Mouse (Mus musculus) neural tube, embryonic 12.5 days (tissue): ENCODE data around the gene Taok2. TPM values are rescaled to one million over a fixed set of nuclear protein-coding genes. Genes with fewer than 3 reads are reported as not detected.

Experiments used
- ATAC-seq: fragments of 200-750 bp; cut with Nextera tagmentation; 2 replicates; pipeline ENCODE4 v1.8.0; 2017; ENCODE audit warnings: low read depth, mild to moderate bottlenecking, moderate TSS enrichment, moderate library complexity; ENCODE audit not compliant: low FRiP score
- H3K27ac ChIP-seq: fragments of 300-500 bp; sonication (generic); 2 replicates; pipeline ENCODE4 v1.5.1; 2016
- H3K27me3 ChIP-seq: fragments of 300-500 bp; sonication (generic); replicated peaks from 2 replicates; pipeline ENCODE4 v1.6.1; 2016; ENCODE audit warnings: mild to moderate bottlenecking
- H3K36me3 ChIP-seq: fragments of 300-500 bp; sonication (generic); 2 replicates; pipeline ENCODE4 v1.6.1; 2016; ENCODE audit warnings: mild to moderate bottlenecking
- H3K4me1 ChIP-seq: fragments of 300-500 bp; sonication (generic); 2 replicates; pipeline ENCODE4 v1.6.1; 2016
- H3K4me2 ChIP-seq: fragments of 300-500 bp; sonication (generic); replicated peaks from 2 replicates; pipeline ENCODE4 v1.6.1; 2016; ENCODE audit warnings: mild to moderate bottlenecking
- H3K4me3 ChIP-seq: fragments of 300-500 bp; sonication (generic); 2 replicates; pipeline ENCODE4 v1.5.1; 2016
- H3K9ac ChIP-seq: fragments of 300-500 bp; sonication (generic); 2 replicates; pipeline ENCODE4 v1.6.1; 2016; ENCODE audit warnings: mild to moderate bottlenecking
- H3K9me3 ChIP-seq: fragments of 300-500 bp; sonication (generic); 2 replicates; pipeline ENCODE4 v1.6.1; 2016; ENCODE audit warnings: mild to moderate bottlenecking
- WGBS: fragments of 180-500 bp; shearing (Covaris S2); methylation state at CpG from one replicate; pipeline ENCODE4 v1.1.7; 2016; 5-methylcytosine and 5-hydroxymethylcytosine counted together
- polyA plus RNA-seq: library from polyadenylated mRNA; unstranded; fragments of >200 nt; fragmentation: Nextera tagmentation; extraction: Ambion mirVana; gene quantifications from 2 replicates; pipeline ENCODE4 v1.2.1, GENCODE M21; 2016

Taok2 gene
- polyA plus RNA-seq, 1 experiment from 2014 or later, result 57.5 TPM

GRCm38 (mm10) chr7:126822741-126823140, 61.8 kb downstream of the Taok2 start:
- Histone ChIP-seq H3K9me3 (no peaks in the 10 kb centered on the region), H3K9ac (peak overlapping the region; percentile 82), H3K4me2 (peak overlapping the region; percentile 73), H3K27ac (peak overlapping the region; percentile 37; the same call in 1 of the 2 replicates), H3K36me3 (no peaks in the 10 kb centered on the region), H3K27me3 (peaks cover 9% of the 10 kb centered on the region; the same call in 1 of the 2 replicates), H3K4me1 (peaks cover 36% of the 10 kb centered on the region), H3K4me3 (peak overlapping the region; percentile 59)
- 13% methylated on average over 9 of the region's 9 CpGs for WGBS
- ATAC-seq, result peak; percentile 27; the same call in 1 of the 2 replicates

GRCm38 (mm10) chr7:126821835-126822511, 62.5 kb downstream of the Taok2 start:
- Histone ChIP-seq H3K27ac (0 out of 2 replicates have a peak overlapping the region, but pooled peaks have one; percentile 37), H3K9me3 (no peaks in the 10 kb centered on the region), H3K4me1 (peaks cover 35% of the 10 kb centered on the region), H3K27me3 (peaks cover 9% of the 10 kb centered on the region; the same call in 1 of the 2 replicates), H3K4me2 (peak overlapping the region; percentile 73), H3K36me3 (no peaks in the 10 kb centered on the region), H3K4me3 (0 out of 2 replicates have a peak overlapping the region, but pooled peaks have one; percentile 59), H3K9ac (peak overlapping the region; percentile 82; the same call in 1 of the 2 replicates)
- WGBS, result 24% methylated on average over 7 of the region's 7 CpGs
- ATAC-seq, result peak; percentile 14; the same call in 1 of the 2 replicates

- 47% methylated on average over 1 of the region's 1 CpGs for WGBS
- Histone ChIP-seq H3K4me3 (no peak overlapping the region), H3K9me3 (no peaks in the 10 kb centered on the region), H3K4me2 (no peak overlapping the region), H3K27me3 (peaks cover 4% of the 10 kb centered on the region; the same call in 1 of the 2 replicates), H3K4me1 (peaks cover 14% of the 10 kb centered on the region; the same call in 1 of the 2 replicates), H3K27ac (no peak overlapping the region), H3K9ac (no peak overlapping the region), H3K36me3 (no peaks in the 10 kb centered on the region)
- ATAC-seq, result no peak
Observed at GRCm38 (mm10) chr7:126818818-126819217, 65.7 kb downstream of the Taok2 start.

GRCm38 (mm10) chr7:126817595-126817994, 66.9 kb downstream of the Taok2 start:
- peaks cover 4% of the 10 kb centered on the region; the same call in 1 of the 2 replicates for H3K27me3 ChIP-seq
- no peak overlapping the region for H3K27ac ChIP-seq
- H3K36me3 ChIP-seq, result no peaks in the 10 kb centered on the region
- no peak for ATAC-seq
- H3K4me1 ChIP-seq, result peaks cover 7% of the 10 kb centered on the region; the same call in 1 of the 2 replicates
- WGBS, result 89% methylated on average over 7 of the region's 7 CpGs
- H3K4me3 ChIP-seq, result no peak overlapping the region
- no peak overlapping the region for H3K9ac ChIP-seq
- no peaks in the 10 kb centered on the region for H3K9me3 ChIP-seq
- H3K4me2 ChIP-seq, result no peak overlapping the region

- Histone ChIP-seq H3K36me3 (no peaks in the 10 kb centered on the region), H3K4me2 (no peak overlapping the region), H3K9me3 (no peaks in the 10 kb centered on the region), H3K9ac (no peak overlapping the region), H3K4me1 (no peaks in the 10 kb centered on the region), H3K27me3 (no peaks in the 10 kb centered on the region), H3K27ac (no peak overlapping the region), H3K4me3 (no peak overlapping the region)
- no peak for ATAC-seq
- WGBS, result 91% methylated on average over 8 of the region's 8 CpGs
Observed at GRCm38 (mm10) chr7:126816494-126816893, 68.0 kb downstream of the Taok2 start.

- Histone ChIP-seq H3K36me3 (no peaks in the 10 kb centered on the region), H3K4me1 (no peaks in the 10 kb centered on the region), H3K4me2 (no peak overlapping the region), H3K27ac (no peak overlapping the region), H3K9me3 (no peaks in the 10 kb centered on the region), H3K9ac (no peak overlapping the region), H3K4me3 (no peak overlapping the region), H3K27me3 (no peaks in the 10 kb centered on the region)
- WGBS, result 54% methylated on average over 8 of the region's 8 CpGs
- ATAC-seq, result no peak
Observed at GRCm38 (mm10) chr7:126815726-126816222, 68.7 kb downstream of the Taok2 start.

Other genes starting within 250 kb of the Taok2 start
- 40.0 and 53.2 TPM in 2 replicates for gene Sgf29, start 235.4 kb downstream of the Taok2 start, polyA plus RNA-seq
- 0.54 and 0.79 TPM in 2 replicates for gene Sult1a1, start 208.3 kb downstream of the Taok2 start, polyA plus RNA-seq
- 160 and 164 TPM in 2 replicates for gene Bola2, start 189.3 kb downstream of the Taok2 start, polyA plus RNA-seq
- 17.9 and 19.0 TPM in 2 replicates for gene Slx1b, start 188.9 kb downstream of the Taok2 start, polyA plus RNA-seq
- gene Coro1a, start 176.9 kb downstream of the Taok2 start, polyA plus RNA-seq, result 70.5 and 71.5 TPM in 2 replicates
- 79.0 and 79.6 TPM in 2 replicates for gene Mapk3, start 125.1 kb downstream of the Taok2 start, polyA plus RNA-seq
- 1.3 and 2.0 TPM in 2 replicates for gene Gdpd3, start 118.4 kb downstream of the Taok2 start, polyA plus RNA-seq
- gene Ypel3, start 107.7 kb downstream of the Taok2 start, polyA plus RNA-seq, result 160 and 169 TPM in 2 replicates
- gene Tbx6, start 103.2 kb downstream of the Taok2 start, polyA plus RNA-seq, result 0.68 and 0.72 TPM in 2 replicates
- gene Ppp4c, start 92.2 kb downstream of the Taok2 start, polyA plus RNA-seq, result 293 and 310 TPM in 2 replicates
- gene Fam57b, start 87.0 kb downstream of the Taok2 start, polyA plus RNA-seq, result 21.4 and 25.8 TPM in 2 replicates
- gene 4930451I11Rik, start 53.1 kb downstream of the Taok2 start, polyA plus RNA-seq, result not detected in 2 replicates
- gene Doc2a, start 37.3 kb downstream of the Taok2 start, polyA plus RNA-seq, result 6.2 and 9.1 TPM in 2 replicates
- 29.1 and 33.5 TPM in 2 replicates for gene Hirip3, start 22.7 kb downstream of the Taok2 start, polyA plus RNA-seq
- gene Ino80e, start 22.3 kb downstream of the Taok2 start, polyA plus RNA-seq, result 86.4 and 88.0 TPM in 2 replicates
- 21.7 and 22.0 TPM in 2 replicates for gene Tmem219, start 38.2 kb upstream of the Taok2 start, polyA plus RNA-seq
- gene Kctd13, start 44.2 kb upstream of the Taok2 start, polyA plus RNA-seq, result 62.1 and 62.8 TPM in 2 replicates
- gene Asphd1, start 64.9 kb upstream of the Taok2 start, polyA plus RNA-seq, result 2.5 and 2.8 TPM in 2 replicates
- gene Sez6l2, start 65.9 kb upstream of the Taok2 start, polyA plus RNA-seq, result 17.7 and 20.0 TPM in 2 replicates
- 101 and 103 TPM in 2 replicates for gene Cdipt, start 91.2 kb upstream of the Taok2 start, polyA plus RNA-seq
- 1.1 and 1.4 TPM in 2 replicates for gene Cdiptos, start 91.4 kb upstream of the Taok2 start, polyA plus RNA-seq
- 5.9 and 6.6 TPM in 2 replicates for gene Mvp, start 129.9 kb upstream of the Taok2 start, polyA plus RNA-seq
- not detected in 2 replicates for gene Pagr1b, start 131.8 kb upstream of the Taok2 start, polyA plus RNA-seq
- gene Pagr1a, start 132.6 kb upstream of the Taok2 start, polyA plus RNA-seq, result 63.1 and 80.4 TPM in 2 replicates
- 46.4 and 66.2 TPM in 2 replicates for gene Gm42742, start 136.4 kb upstream of the Taok2 start, polyA plus RNA-seq
- gene Prrt2, start 136.5 kb upstream of the Taok2 start, polyA plus RNA-seq, result 5.3 and 6.2 TPM in 2 replicates
- gene Maz, start 142.3 kb upstream of the Taok2 start, polyA plus RNA-seq, result 134 TPM in 2 replicates
- 90.8 and 93.0 TPM in 2 replicates for gene Kif22, start 157.8 kb upstream of the Taok2 start, polyA plus RNA-seq
- gene Zg16, start 202.6 kb upstream of the Taok2 start, polyA plus RNA-seq, result not detected in 2 replicates
- 0.88 and 1.2 TPM in 2 replicates for gene AI467606, start 206.7 kb upstream of the Taok2 start, polyA plus RNA-seq
- 1.2 and 2.1 TPM in 2 replicates for gene Qprt, start 237.5 kb upstream of the Taok2 start, polyA plus RNA-seq